Comparison of ENCODE assay signal across 9 mouse cellular contexts in genomic region chr5:98180461-98180887, GRCm38 (mm10). TPM values are rescaled to one million over a fixed set of nuclear protein-coding genes. Genes with fewer than 3 reads are reported as not detected.
DNase-seq lines count a peak whose midpoint lies in the region; ATAC-seq and TF ChIP-seq lines count a peak whose summit lies in the region.
"Had no signal": no experiment of that assay in that cellular context is flagged by ENCODE, and none has a peak within 500 bp of the region (broad histone marks: within the 10 kb centered on the region; RNA-seq: fewer than 3 reads in every experiment).

No protein-coding gene starts in this region.

- no peaks in the 10 kb centered on the region for H3K4me1 ChIP-seq in heart, postnatal 0 days (ENCODE audit: control insufficient read depth, insufficient read depth)
- H3K4me1 ChIP-seq in cerebellum, adult 2 months (ENCODE audit: control insufficient read depth, insufficient read depth, low read length): no peaks in the 10 kb centered on the region
- H3K4me1 ChIP-seq in intestine, postnatal 0 days (replicated peaks; ENCODE audit: control insufficient read depth, insufficient read depth, low read length): 0 out of 2 replicates have a peak, but pooled peaks cover 3% of the 10 kb centered on the region

- no peaks in the 10 kb centered on the region for H3K9me3 ChIP-seq in heart, postnatal 0 days (replicated peaks; ENCODE audit: control insufficient read depth, low read length)
- H3K9me3 ChIP-seq in intestine, postnatal 0 days (ENCODE audit: control insufficient read depth): no peaks in the 10 kb centered on the region

- no peak overlapping the region for H3K9ac ChIP-seq in heart, postnatal 0 days (replicated peaks; ENCODE audit: low read depth, low read length)
- no peak overlapping the region for H3K9ac ChIP-seq in intestine, postnatal 0 days (ENCODE audit: low read depth, low read length)

- DNase-seq in heart, postnatal 0 days (ENCODE audit: low spot score): no peak
- DNase-seq in heart, adult 8-10 months (ENCODE audit: low spot score): no peak
- DNase-seq in cerebellum, adult 2 months: peak in 1 of 2 experiments; percentile 79
- DNase-seq in frontal cortex, postnatal 36 days (ENCODE audit: low spot score in 2 of 2): peak; percentile 72 to 77
- DNase-seq in lung, postnatal 10 days: peak; percentile 44
- no peak for DNase-seq in yolk sac, embryonic 10.5 days (ENCODE audit: low spot score)
- DNase-seq in kidney, postnatal 25 days: no peak

- no peak overlapping the region for H3K27ac ChIP-seq in heart, postnatal 0 days (ENCODE audit: low read depth)
- H3K27ac ChIP-seq in cerebellum, adult 2 months (ENCODE audit: insufficient read depth, low read length): peak overlapping the region; percentile 76
- H3K27ac ChIP-seq in intestine, postnatal 0 days (ENCODE audit: low read depth, low read length): no peak overlapping the region

- H3K36me3 ChIP-seq in heart, postnatal 0 days (replicated peaks; ENCODE audit: control insufficient read depth, insufficient read depth, low read length): no peaks in the 10 kb centered on the region
- H3K36me3 ChIP-seq in intestine, postnatal 0 days (ENCODE audit: control insufficient read depth, insufficient read depth): no peaks in the 10 kb centered on the region
- H3K36me3 ChIP-seq: G1E had no signal

- no peak for ATAC-seq in heart, postnatal 0 days (ENCODE audit: insufficient read depth, low read depth)
- ATAC-seq in intestine, postnatal 0 days: no peak

- TF ChIP-seq POLR2A in cerebellum, adult 2 months (IDR thresholded peaks at IDR 0.05; ENCODE audit: borderline replicate concordance, insufficient read depth, low read length): peak; percentile 58; the same call in 1 of the 2 replicates

- no peak overlapping the region for H3K4me2 ChIP-seq in heart, postnatal 0 days (ENCODE audit: low read depth, low read length)
- H3K4me2 ChIP-seq in intestine, postnatal 0 days (replicated peaks; ENCODE audit: low read depth): no peak overlapping the region; the same call in 1 of the 2 replicates

- peak overlapping the region; percentile 6; the same call in 1 of the 2 replicates for H3K4me3 ChIP-seq in heart, postnatal 0 days (ENCODE audit: low read depth, low read length)
- H3K4me3 ChIP-seq in cerebellum, adult 2 months (replicated peaks; ENCODE audit: insufficient read depth, low read depth, low read length): peak overlapping the region; percentile 80
- H3K4me3 ChIP-seq in intestine, postnatal 0 days (ENCODE audit: low read depth, low read length): no peak overlapping the region

- H3K27me3 ChIP-seq in heart, postnatal 0 days (ENCODE audit: control insufficient read depth, insufficient read depth, low read length): peaks cover 87% of the 10 kb centered on the region
- H3K27me3 ChIP-seq in cerebellum, adult 2 months (ENCODE audit: control insufficient read depth, insufficient read depth, low read length): no peaks in the 10 kb centered on the region
- peaks cover 88% of the 10 kb centered on the region for H3K27me3 ChIP-seq in intestine, postnatal 0 days (replicated peaks; ENCODE audit: control insufficient read depth, insufficient read depth, low read length)

- TF ChIP-seq EP300 in heart, postnatal 0 days (IDR thresholded peaks at IDR 0.05; ENCODE audit: low read depth): no peak

- under 1% methylated on average over 19 of the region's 19 CpGs for WGBS in heart, postnatal 0 days
- WGBS in cerebellum, adult 2 months: under 1% methylated on average over 19 of the region's 19 CpGs
- under 1% methylated on average over 19 of the region's 19 CpGs for WGBS in intestine, postnatal 0 days

- TF ChIP-seq CTCF in heart, postnatal 0 days (IDR thresholded peaks at IDR 0.05; ENCODE audit: low read depth): no peak
- no peak for TF ChIP-seq CTCF in cerebellum, adult 2 months (IDR thresholded peaks at IDR 0.05; ENCODE audit: borderline replicate concordance, insufficient read depth, low read depth, low read length)
- TF ChIP-seq CTCF in intestine, postnatal 0 days (IDR thresholded peaks at IDR 0.05; ENCODE audit: low read depth): no peak

RNA-seq across cellular contexts. Expression of gene Prdm8, which starts 13.5 kb away (rescaled TPM):
- 0.19 TPM in 1 of 2 replicates, not detected in the other for total RNA-seq in heart, postnatal 0 days (2014; rRNA removed; ENCODE audit: low replicate concordance)
- polyA plus RNA-seq in heart, postnatal 0 days (2015; fragmentation: Nextera tagmentation; extraction: Ambion mirVana): not detected in 2 replicates
- total RNA-seq in heart, adult 8-10 months (2022): under 1 TPM; 0.09 to 0.22 (median 0.15) TPM
- 11.1 and 15.5 TPM in 2 replicates for polyA plus RNA-seq in cerebellum, adult 2 months (2012; rRNA removed)
- 0.05 TPM in 1 of 2 replicates, not detected in the other for polyA plus RNA-seq in intestine, postnatal 0 days (2015; fragmentation: Nextera tagmentation; extraction: Ambion mirVana)
- total RNA-seq: G1E had no signal
- polyA plus RNA-seq: G1E had no signal

Comparison
In these comparisons a context has a peak if more than half of its experiments do, and no peak if none do; other contexts are left out.
1. DNase-seq: peak in frontal cortex, postnatal 36 days (2 of 2) and lung, postnatal 10 days (single experiment); none in heart, postnatal 0 days (single experiment), heart, adult 8-10 months (single experiment), yolk sac, embryonic 10.5 days (single experiment) and kidney, postnatal 25 days (0 of 2).
2. RNA of gene Prdm8, which starts 13.5 kb away (polyA plus RNA-seq): 11.1 to 15.5 TPM in cerebellum, adult 2 months; 0.05 TPM in intestine, postnatal 0 days and not detected in heart, postnatal 0 days; every median in the first group is over 10 times any median in the second.